Mouse (Mus musculus) forebrain, postnatal 0 days (tissue): ENCODE measurements around the gene Pnpla2. TPM values are rescaled to one million over a fixed set of nuclear protein-coding genes. Genes with fewer than 3 reads are reported as not detected.
A peak's percentile ranks its signal among the peaks of the same experiment; 100 is the strongest.

Experiments
- ATAC-seq: fragments of 200-750 bp; cut with Nextera tagmentation; 2 replicates; pipeline ENCODE4 v1.8.0; 2017; ENCODE audit warnings: mild to moderate bottlenecking, moderate library complexity
- DNase-seq: peaks from one replicate; pipeline ENCODE4 v3.0.0-alpha.2; 2015
- H3K27ac ChIP-seq: fragments of 300-500 bp; sonication (generic); 2 replicates; pipeline ENCODE4 v1.5.1; 2014; ENCODE audit warnings: low read depth, mild to moderate bottlenecking, antibody characterized with exemption, low read length, moderate library complexity, mixed read lengths
- H3K27me3 ChIP-seq: fragments of 300-500 bp; sonication (generic); 2 replicates; pipeline ENCODE4 v1.6.1; 2014; ENCODE audit warnings: mild to moderate bottlenecking, low read length, mixed read lengths; ENCODE audit not compliant: insufficient read depth
- H3K36me3 ChIP-seq: fragments of 300-500 bp; sonication (generic); 2 replicates; pipeline ENCODE4 v1.6.1; 2014; ENCODE audit warnings: mild to moderate bottlenecking, moderate library complexity; ENCODE audit not compliant: insufficient read depth
- H3K4me1 ChIP-seq: fragments of 300-500 bp; sonication (generic); 2 replicates; pipeline ENCODE4 v1.6.1; 2014; ENCODE audit warnings: antibody characterized with exemption; ENCODE audit not compliant: insufficient read depth
- H3K4me2 ChIP-seq: fragments of 300-500 bp; sonication (generic); 2 replicates; pipeline ENCODE4 v1.6.1; 2014; ENCODE audit warnings: low read depth, mild to moderate bottlenecking, moderate library complexity
- H3K4me3 ChIP-seq: fragments of 300-500 bp; sonication (generic); 2 replicates; pipeline ENCODE4 v1.5.1; 2014; ENCODE audit warnings: low read depth, low read length, mixed read lengths
- H3K9ac ChIP-seq: fragments of 300-500 bp; sonication (generic); 2 replicates; pipeline ENCODE4 v1.6.1; 2014; ENCODE audit warnings: mild to moderate bottlenecking
- H3K9me3 ChIP-seq: fragments of 300-500 bp; sonication (generic); 2 replicates; pipeline ENCODE4 v1.6.1; 2016; ENCODE audit warnings: low read length
- CTCF ChIP-seq: sonication (generic); IDR thresholded peaks from 2 replicates; pipeline ENCODE4 v1.5.1; 2016; ENCODE audit warnings: antibody characterized with exemption, control low read depth, low read depth
- WGBS: fragments of 180-500 bp; shearing (Covaris S2); extraction: QIAGEN DNeasy Blood & Tissue Kit; methylation state at CpG from one replicate; pipeline ENCODE4 v1.1.7; 2014; 5-methylcytosine and 5-hydroxymethylcytosine counted together
- polyA plus RNA-seq: library from polyadenylated mRNA; unstranded; fragments of >200 nt; fragmentation: Nextera tagmentation; extraction: Ambion mirVana; gene quantifications from 2 replicates; pipeline ENCODE4 v1.2.1, GENCODE M21; 2015
- total RNA-seq: library from RNA; depleted of rRNA; stranded (reverse); fragments of >200 nt; gene quantifications from 2 replicates; pipeline ENCODE4 v1.2.3, GENCODE M21; 2014

Pnpla2 gene
- total and polyA plus RNA-seq, 2 experiments from 2014 or later: 7.7 to 22.4 TPM

DNA sequence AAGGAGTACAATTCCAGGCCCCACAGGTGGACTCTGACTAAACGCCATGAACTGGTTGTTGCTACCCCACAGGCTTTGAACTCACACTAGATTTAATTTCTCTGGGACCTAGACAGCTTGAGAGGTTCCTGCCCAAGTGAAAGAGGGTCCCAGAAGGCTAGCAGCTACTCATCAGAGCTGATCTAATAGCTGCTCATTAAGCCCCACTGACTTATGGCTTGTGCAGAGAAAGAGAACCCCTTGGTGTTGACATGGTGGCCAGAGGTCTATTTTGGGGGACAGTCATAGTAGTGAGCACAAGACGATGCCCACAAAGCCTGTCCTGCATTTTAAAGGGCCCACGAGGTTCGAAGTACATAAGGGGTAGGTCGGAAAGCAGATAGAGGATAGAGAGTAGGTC lies 19.2 kb downstream of the Pnpla2 start:
- peak overlapping the region; percentile 91 for H3K9ac ChIP-seq
- no peak overlapping the region for H3K27ac ChIP-seq
- ATAC-seq (no peak), DNase-seq (no peak)
- H3K4me3 ChIP-seq: peak overlapping the region; percentile 69
- peaks cover 23% of the 10 kb centered on the region for H3K36me3 ChIP-seq
- no peaks in the 10 kb centered on the region for H3K9me3 ChIP-seq
- peak overlapping the region; percentile 71 for H3K4me2 ChIP-seq
- WGBS: 9% methylated on average over 5 of the region's 5 CpGs
- H3K4me1 ChIP-seq: peaks cover 12% of the 10 kb centered on the region
- no peaks in the 10 kb centered on the region for H3K27me3 ChIP-seq
- TF ChIP-seq CTCF: no peak

DNA sequence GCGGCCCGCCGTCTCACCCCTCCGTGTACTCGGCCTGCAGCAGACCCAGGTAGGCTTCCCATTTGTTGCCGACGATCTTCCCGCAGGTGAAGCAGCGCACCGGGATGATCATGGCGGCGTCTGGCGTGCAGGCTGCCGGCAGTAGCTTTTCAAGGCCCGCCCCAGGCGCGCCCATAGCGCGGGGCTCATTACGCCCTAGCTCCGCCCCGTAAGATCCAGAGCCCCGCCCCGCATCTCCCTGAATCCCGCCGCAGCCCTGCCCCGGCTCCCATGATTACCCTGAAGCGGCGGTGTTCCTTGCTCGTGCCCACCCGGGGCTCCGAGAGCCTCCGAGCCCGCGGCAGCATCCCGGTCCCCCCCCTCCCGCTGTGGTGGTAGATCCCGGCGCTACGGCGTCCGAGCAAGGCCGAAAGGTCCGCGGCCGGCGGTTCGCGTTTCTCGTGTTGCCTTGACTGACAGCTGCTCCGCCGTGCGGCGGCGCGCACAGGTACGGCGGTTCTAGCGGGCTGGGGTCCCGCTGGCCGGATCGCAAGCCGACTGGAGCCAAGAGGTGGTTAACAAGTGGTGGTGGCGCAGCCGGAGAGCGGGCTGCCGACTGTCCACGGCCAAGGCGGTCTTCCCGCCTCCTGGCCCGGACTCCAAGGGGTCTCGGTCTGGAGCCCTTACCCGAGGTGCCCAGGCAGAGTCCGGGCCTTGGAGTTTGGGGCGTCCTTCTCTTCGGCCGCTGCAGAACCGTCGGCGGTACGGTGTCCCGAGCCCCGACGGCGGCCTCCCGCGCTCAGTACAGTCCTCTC lies 20.2 kb downstream of the Pnpla2 start, which contains the start of the genes Polr2l and Tspan4:
Polr2l (minus strand) TSS at position 122 of the 794 bp plus-strand sequence.
Tspan4 (plus strand) TSS at position 230 of the 794 bp plus-strand sequence.
- TF ChIP-seq CTCF: peak; percentile 33; the same call in 1 of the 2 replicates
- H3K4me1 ChIP-seq: peaks cover 9% of the 10 kb centered on the region
- peak within 1 kb of the TSS; percentile 83 for H3K27ac ChIP-seq
- peak within 1 kb of the TSS; percentile 71 for H3K4me2 ChIP-seq
- no peaks in the 10 kb centered on the region for H3K9me3 ChIP-seq
- H3K27me3 ChIP-seq: no peaks in the 10 kb centered on the region
- H3K4me3 ChIP-seq: peak within 1 kb of the TSS; percentile 69
- WGBS: 1% methylated on average over 86 of the region's 87 CpGs
- H3K36me3 ChIP-seq: peaks cover 17% of the 10 kb centered on the region
- ATAC-seq (peak; percentile 93), DNase-seq (peak; percentile 91)
- H3K9ac ChIP-seq: peak within 1 kb of the TSS; percentile 91

DNA sequence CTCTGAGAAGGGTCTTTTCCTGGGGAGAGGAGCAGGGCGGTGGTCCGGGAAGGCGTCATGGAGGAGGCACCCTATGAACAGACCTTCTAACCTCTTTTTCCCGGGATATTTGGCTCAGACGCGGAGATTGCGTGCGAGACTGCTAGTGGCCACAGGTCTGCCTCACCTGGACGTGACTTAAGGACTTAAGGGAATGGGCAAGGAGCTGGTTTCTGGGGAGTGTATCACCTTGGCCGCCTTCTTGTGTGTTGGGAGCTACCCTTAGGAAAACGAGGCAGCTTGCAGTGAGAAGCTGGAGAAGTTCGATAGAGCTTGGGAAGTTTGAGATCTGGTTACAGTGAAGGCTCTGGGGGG lies 20.8 kb downstream of the Pnpla2 start:
- peaks cover 9% of the 10 kb centered on the region for H3K4me1 ChIP-seq
- H3K36me3 ChIP-seq: peaks cover 11% of the 10 kb centered on the region
- H3K9ac ChIP-seq: peak overlapping the region; percentile 91
- TF ChIP-seq CTCF: no peak
- no peak for DNase-seq
- H3K27me3 ChIP-seq: no peaks in the 10 kb centered on the region; the same call in 1 of the 2 replicates
- ATAC-seq: no peak
- H3K4me2 ChIP-seq: peak overlapping the region; percentile 71
- no peaks in the 10 kb centered on the region for H3K9me3 ChIP-seq
- WGBS: 2% methylated on average over 12 of the region's 12 CpGs
- peak overlapping the region; percentile 29; the same call in 1 of the 2 replicates for H3K27ac ChIP-seq
- peak overlapping the region; percentile 69 for H3K4me3 ChIP-seq

- Histone ChIP-seq H3K36me3 (peaks cover 6% of the 10 kb centered on the region), H3K4me3 (no peak overlapping the region), H3K4me2 (peak overlapping the region; percentile 71), H3K27ac (peak overlapping the region; percentile 29; the same call in 1 of the 2 replicates), H3K27me3 (no peaks in the 10 kb centered on the region; the same call in 1 of the 2 replicates), H3K4me1 (peaks cover 10% of the 10 kb centered on the region), H3K9me3 (no peaks in the 10 kb centered on the region), H3K9ac (no peak overlapping the region)
- ATAC-seq: no peak
- DNase-seq: peak; percentile 23
- 2% methylated on average over 16 of the region's 17 CpGs for WGBS
- TF ChIP-seq CTCF: peak; percentile 34
Measured at GRCm38 (mm10) chr7:141476226-141476980, 21.4 kb downstream of the Pnpla2 start.

- ATAC-seq: no peak
- Histone ChIP-seq H3K4me1 (peaks cover 13% of the 10 kb centered on the region), H3K4me2 (peak overlapping the region; percentile 71; the same call in 1 of the 2 replicates), H3K27ac (no peak overlapping the region), H3K9ac (no peak overlapping the region), H3K36me3 (peaks cover 4% of the 10 kb centered on the region), H3K9me3 (no peaks in the 10 kb centered on the region), H3K27me3 (no peaks in the 10 kb centered on the region; the same call in 1 of the 2 replicates), H3K4me3 (no peak overlapping the region)
- TF ChIP-seq CTCF: no peak
- DNase-seq: no peak
- 15% methylated on average over 7 of the region's 7 CpGs for WGBS
Measured at GRCm38 (mm10) chr7:141476981-141477370, 22.0 kb downstream of the Pnpla2 start.

DNA sequence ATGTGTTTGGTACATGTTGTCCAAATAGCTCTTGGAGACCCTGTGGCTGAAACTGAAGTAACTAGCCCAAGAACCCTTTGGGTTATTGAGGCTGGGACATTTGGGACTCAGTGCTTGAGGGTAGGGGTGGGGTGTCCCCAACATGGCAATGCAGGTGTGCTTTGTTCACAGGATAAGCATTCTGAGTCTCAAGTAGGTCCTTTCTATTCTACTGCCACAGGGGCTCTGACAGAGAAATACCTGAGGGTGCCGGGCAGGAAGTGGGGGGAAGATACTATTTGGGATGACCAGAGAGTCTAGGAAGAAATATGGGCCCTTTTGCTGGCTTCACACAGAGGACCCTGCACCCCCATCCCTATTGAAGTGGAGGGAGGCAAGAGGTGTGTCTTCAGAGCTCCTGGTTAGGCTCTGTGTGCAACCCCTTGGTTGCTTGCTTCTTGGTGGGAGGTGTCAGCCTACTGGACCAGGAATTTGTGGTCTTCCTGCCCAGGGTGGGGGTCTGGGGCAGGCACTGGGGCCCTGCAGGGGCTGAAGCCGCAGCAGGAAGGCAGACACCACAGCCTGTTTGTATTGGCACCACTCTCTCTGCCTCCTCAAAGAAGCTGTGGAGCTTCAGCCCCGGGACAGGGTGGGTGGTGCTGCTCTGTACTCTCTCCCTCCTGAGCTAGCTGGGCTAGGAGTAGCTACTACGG lies 22.7 kb downstream of the Pnpla2 start:
- no peak for DNase-seq
- no peak overlapping the region for H3K4me2 ChIP-seq

More for the DNA sequence above, 22.7 kb downstream of the Pnpla2 start:
- Histone ChIP-seq H3K9me3 (no peaks in the 10 kb centered on the region), H3K36me3 (no peaks in the 10 kb centered on the region; the same call in 1 of the 2 replicates), H3K27me3 (no peaks in the 10 kb centered on the region; the same call in 1 of the 2 replicates), H3K27ac (no peak overlapping the region), H3K4me3 (no peak overlapping the region), H3K9ac (no peak overlapping the region), H3K4me1 (peaks cover 13% of the 10 kb centered on the region)
- no peak for TF ChIP-seq CTCF
- WGBS: 73% methylated on average over 4 of the region's 4 CpGs
- no peak for ATAC-seq
